Mouse (Mus musculus): Measurements from ENCODE around the gene Babam1. TPM values are rescaled to one million over a fixed set of nuclear protein-coding genes. Genes with fewer than 3 reads are reported as not detected.

The Babam1 gene
- polyA plus RNA-seq, 1 experiment from 2014 or later, result 104 TPM

DNA sequence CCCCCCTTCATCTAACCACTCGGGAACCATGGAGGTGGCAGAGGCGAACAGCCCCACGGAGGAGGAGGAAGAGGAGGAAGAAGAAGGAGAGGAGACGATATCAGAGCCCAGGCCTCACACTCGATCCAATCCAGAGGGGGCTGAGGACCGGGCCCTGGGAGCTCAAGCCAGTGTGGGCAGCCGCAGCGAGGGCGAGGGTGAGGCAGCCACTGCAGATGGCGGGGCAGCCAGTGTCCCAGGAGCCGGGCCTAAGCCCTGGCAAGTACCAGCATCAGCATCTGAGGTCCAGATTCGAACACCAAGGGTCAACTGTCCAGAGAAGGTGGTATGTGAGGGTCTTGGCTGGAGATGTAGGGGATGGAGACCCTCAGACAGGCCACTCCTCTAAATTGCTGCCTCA is 1.0 kb downstream of the Babam1 start:
- H3K9ac ChIP-seq, result peak overlapping the region; percentile 84
- peak overlapping the region; percentile 92 for H3K4me2 ChIP-seq
- peaks cover 8% of the 10 kb centered on the region for H3K4me1 ChIP-seq
- peaks cover 25% of the 10 kb centered on the region for H3K36me3 ChIP-seq
- no peaks in the 10 kb centered on the region for H3K9me3 ChIP-seq
- no peaks in the 10 kb centered on the region for H3K27me3 ChIP-seq
- no peak overlapping the region for H3K27ac ChIP-seq
- peak overlapping the region; percentile 81 for H3K4me3 ChIP-seq
- 88% methylated on average over 12 of the region's 12 CpGs for WGBS
- ATAC-seq (ENCODE audit: insufficient number of reproducible peaks, insufficient read depth, low FRiP score, low TSS enrichment, low read depth), result no peak

DNA sequence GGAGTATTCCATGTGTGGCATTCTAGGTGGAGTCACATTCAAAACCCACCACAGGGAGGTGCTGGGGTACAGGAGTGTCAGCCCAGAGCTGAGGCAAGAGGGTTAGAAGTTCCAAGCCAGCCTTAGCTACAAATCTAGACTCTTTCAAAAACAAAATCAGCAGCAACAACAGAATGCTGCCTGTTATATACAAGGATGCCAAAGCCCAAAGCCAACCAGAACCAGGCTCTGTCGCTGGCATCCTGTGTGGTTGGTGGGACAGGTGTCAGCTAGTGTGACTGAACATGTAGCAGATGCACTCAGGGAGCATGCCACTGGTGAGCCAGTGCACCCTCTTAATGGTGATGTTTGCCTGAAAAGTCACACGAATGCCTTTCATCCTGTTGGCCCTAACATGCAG is 4.2 kb downstream of the Babam1 start:
- ATAC-seq (ENCODE audit: insufficient number of reproducible peaks, insufficient read depth, low FRiP score, low TSS enrichment, low read depth), result no peak
- Histone ChIP-seq H3K36me3 (peaks cover 36% of the 10 kb centered on the region), H3K4me1 (peaks cover 13% of the 10 kb centered on the region), H3K9me3 (no peaks in the 10 kb centered on the region), H3K9ac (no peak overlapping the region), H3K27ac (no peak overlapping the region), H3K4me2 (no peak overlapping the region), H3K27me3 (no peaks in the 10 kb centered on the region), H3K4me3 (no peak overlapping the region)
- 89% methylated on average over 2 of the region's 2 CpGs for WGBS

DNA sequence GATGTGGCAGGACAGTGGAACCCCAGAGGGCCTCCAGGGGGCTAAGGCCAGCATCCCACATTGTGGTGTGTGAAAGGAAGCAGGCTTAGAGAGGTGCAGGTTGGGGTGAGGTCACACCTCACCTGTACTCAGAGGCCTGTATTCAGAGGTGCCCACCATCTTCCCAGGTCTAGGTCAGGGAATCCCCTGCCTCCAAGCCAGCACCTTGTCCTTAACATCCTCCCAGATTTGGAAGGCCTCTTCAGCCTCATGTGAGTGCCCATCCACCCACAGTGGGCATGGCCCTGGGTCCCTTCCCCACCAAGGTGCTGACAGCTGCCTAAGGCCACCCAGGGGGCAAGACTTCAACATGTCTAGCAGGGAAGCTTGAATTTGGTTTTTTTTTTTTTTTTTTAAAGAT is 4.8 kb downstream of the Babam1 start:
- H3K36me3 ChIP-seq, result peaks cover 36% of the 10 kb centered on the region
- H3K9me3 ChIP-seq, result no peaks in the 10 kb centered on the region
- H3K9ac ChIP-seq, result no peak overlapping the region
- no peak for ATAC-seq (ENCODE audit: insufficient number of reproducible peaks, insufficient read depth, low FRiP score, low TSS enrichment, low read depth)
- H3K27ac ChIP-seq, result no peak overlapping the region
- no peak overlapping the region for H3K4me3 ChIP-seq
- H3K4me2 ChIP-seq, result no peak overlapping the region
- H3K4me1 ChIP-seq, result peaks cover 19% of the 10 kb centered on the region
- H3K27me3 ChIP-seq, result no peaks in the 10 kb centered on the region

DNA sequence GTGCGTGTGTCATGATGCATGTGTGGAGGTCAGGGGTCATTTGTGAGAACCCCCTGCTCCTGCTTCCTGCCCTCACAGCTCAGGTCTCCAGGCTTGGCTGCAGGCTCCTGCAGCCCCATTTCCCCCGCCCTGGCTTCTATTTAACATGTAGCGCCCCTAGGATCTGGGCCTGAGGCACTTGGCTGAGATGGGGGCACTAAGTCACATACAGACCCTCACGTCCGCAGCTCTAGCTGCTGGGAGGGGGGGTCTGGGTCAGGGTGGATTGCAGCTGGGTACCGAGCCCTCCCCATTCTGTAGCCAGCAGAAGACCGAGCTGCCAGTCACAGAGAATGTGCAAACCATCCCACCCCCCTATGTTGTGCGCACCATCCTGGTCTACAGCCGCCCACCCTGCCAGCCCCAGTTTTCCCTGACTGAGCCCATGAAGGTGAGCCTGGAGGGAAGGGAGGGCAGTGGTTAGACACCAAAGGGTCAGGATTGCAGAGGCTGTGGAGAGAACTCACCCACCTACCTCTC is 5.8 kb downstream of the Babam1 start:
- Histone ChIP-seq H3K27me3 (no peaks in the 10 kb centered on the region), H3K36me3 (peaks cover 40% of the 10 kb centered on the region), H3K9ac (no peak overlapping the region), H3K4me2 (no peak overlapping the region), H3K4me1 (peaks cover 25% of the 10 kb centered on the region), H3K9me3 (no peaks in the 10 kb centered on the region), H3K4me3 (no peak overlapping the region), H3K27ac (no peak overlapping the region)
- WGBS, result 82% methylated on average over 9 of the region's 9 CpGs
- ATAC-seq (ENCODE audit: insufficient number of reproducible peaks, insufficient read depth, low FRiP score, low TSS enrichment, low read depth), result no peak

DNA sequence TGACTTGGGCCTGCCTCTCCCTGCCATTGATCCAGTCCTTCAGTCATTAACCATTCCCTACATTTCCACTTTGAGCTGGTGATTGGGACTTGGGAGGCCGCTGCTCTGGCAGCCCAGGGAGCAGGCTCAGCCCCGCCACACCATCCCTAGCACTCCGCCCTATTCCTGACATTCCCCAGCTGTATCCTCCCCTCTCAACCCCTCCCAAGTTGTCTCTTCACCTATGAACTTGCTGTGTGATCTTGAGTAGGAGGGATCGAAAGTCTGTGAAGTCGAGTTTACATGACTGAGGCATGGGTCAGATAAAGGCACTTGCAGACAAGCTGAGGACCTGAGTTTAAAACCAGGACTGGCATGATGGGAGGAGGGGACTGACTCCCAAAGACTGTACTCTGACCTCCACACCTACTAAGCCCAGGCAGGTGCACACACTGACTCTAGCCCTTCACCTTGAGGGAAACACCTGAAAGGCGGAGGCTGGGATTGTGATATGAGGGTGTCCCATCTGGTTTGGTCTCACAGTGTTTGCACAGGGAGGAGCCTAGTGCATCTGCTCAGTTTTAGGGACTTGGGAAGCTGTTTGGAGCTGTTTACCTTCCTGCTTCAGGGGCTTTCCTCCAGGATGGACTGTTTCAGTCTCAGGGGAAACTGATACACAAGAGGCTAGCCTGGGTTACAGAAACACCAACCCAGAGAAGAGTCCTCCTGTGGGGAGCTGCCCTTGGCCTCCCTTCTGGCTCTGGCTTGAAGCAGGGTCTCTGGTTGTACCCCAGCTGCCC is 6.6 kb downstream of the Babam1 start:
- WGBS, result 80% methylated on average over 6 of the region's 6 CpGs
- H3K4me1 ChIP-seq, result peaks cover 22% of the 10 kb centered on the region
- H3K9ac ChIP-seq, result no peak overlapping the region
- no peaks in the 10 kb centered on the region for H3K9me3 ChIP-seq
- no peak overlapping the region for H3K4me3 ChIP-seq
- H3K27ac ChIP-seq, result no peak overlapping the region
- no peaks in the 10 kb centered on the region for H3K27me3 ChIP-seq
- H3K36me3 ChIP-seq, result peaks cover 46% of the 10 kb centered on the region
- H3K4me2 ChIP-seq, result no peak overlapping the region
- no peak for ATAC-seq (ENCODE audit: insufficient number of reproducible peaks, insufficient read depth, low FRiP score, low TSS enrichment, low read depth)

DNA sequence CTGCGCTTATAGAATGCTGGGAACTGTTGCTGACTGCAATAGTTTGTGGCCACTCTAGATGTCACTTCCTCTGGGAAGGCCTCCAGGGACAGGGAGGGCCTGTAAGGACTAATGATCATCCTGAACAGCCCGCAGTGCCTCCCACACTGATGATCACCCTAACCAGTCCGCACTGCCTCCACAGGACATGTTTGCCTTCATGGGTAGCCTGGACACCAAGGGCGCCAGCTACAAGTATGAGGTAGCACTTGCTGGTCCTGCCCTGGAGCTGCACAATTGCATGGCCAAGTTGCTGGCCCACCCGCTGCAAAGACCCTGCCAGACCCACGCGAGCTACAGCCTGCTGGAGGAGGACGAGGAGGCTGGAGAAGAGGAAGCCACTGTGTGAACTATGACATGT is 7.3 kb downstream of the Babam1 start:
- Histone ChIP-seq H3K9me3 (no peaks in the 10 kb centered on the region), H3K27me3 (no peaks in the 10 kb centered on the region), H3K27ac (no peak overlapping the region), H3K4me1 (peaks cover 22% of the 10 kb centered on the region), H3K4me2 (no peak overlapping the region), H3K4me3 (no peak overlapping the region), H3K36me3 (peaks cover 46% of the 10 kb centered on the region), H3K9ac (no peak overlapping the region)
- 91% methylated on average over 8 of the region's 8 CpGs for whole genome bisulfite sequencing
- ATAC-seq (ENCODE audit: insufficient number of reproducible peaks, insufficient read depth, low FRiP score, low TSS enrichment, low read depth), result no peak

DNA sequence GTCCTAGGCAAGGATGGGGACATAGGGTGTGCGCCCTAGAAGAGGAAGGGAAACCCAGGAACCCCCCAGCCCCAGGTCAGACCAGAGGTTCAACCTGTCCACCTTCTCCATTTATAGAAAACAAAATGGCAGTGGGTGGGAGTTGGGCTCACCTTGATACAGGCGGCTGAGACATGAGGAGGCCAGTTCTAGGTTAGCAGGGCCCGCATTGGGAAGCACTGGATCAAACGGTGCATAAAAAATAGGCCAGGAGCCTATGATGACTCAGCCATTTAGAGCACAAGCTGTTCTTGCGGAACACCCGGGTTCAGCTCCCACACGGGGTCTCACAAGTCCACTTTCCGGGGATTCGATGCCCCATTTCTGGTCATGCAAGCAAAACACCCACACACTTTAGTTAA is 8.3 kb downstream of the Babam1 start:
- Histone ChIP-seq H3K4me3 (no peak overlapping the region; the same call in 1 of the 2 replicates), H3K36me3 (peaks cover 47% of the 10 kb centered on the region), H3K9ac (no peak overlapping the region), H3K27me3 (no peaks in the 10 kb centered on the region), H3K27ac (no peak overlapping the region), H3K9me3 (no peaks in the 10 kb centered on the region), H3K4me2 (peak overlapping the region; percentile 96), H3K4me1 (peaks cover 22% of the 10 kb centered on the region)
- WGBS, result 89% methylated on average over 9 of the region's 9 CpGs
- no peak for ATAC-seq (ENCODE audit: insufficient number of reproducible peaks, insufficient read depth, low FRiP score, low TSS enrichment, low read depth)

DNA sequence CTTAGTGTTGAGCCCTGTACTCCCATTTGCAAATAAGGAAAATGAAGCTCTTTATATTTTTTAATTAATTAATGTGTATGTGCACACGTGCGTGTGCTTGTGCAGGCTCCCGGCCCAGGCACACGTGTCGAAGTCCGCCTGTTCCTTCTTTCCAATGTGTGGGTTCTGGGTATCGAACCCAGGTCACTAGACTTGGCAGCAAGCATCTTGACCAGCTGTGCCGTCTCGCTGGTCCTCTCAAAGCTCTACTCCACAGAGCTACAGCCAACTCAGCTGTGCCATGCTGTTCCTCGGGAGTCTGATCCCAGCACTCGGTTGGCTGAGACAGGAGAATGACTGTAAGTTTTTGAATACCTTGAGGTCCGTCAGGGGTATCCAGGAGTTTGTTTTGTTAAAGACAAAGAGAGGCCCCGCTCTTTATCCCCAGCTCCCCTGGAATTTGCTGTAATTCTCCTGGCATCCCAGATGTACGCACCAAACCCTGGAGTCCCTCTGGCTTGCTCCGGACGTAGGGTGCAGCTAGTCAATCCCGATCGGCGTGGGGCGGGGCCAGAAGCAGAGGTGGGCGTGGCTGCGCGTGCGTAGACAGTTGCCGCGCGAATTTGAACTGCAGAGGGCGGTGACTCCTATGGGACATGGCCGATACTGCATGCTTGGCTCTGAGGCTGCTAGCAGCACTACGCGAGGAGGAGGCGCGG is 8.9 kb downstream of the Babam1 start, which contains the start of gene Ankle1:
Gene Ankle1 (plus strand): TSS at position 610 of the 698 bp plus-strand sequence.
- peaks cover 47% of the 10 kb centered on the region for H3K36me3 ChIP-seq
- H3K4me1 ChIP-seq, result peaks cover 22% of the 10 kb centered on the region
- no peaks in the 10 kb centered on the region for H3K27me3 ChIP-seq
- H3K9me3 ChIP-seq, result no peaks in the 10 kb centered on the region
- peak within 1 kb of the TSS; percentile 84 for H3K9ac ChIP-seq
- H3K27ac ChIP-seq, result peak within 1 kb of the TSS; percentile 51; the same call in 1 of the 2 replicates
- peak within 1 kb of the TSS; percentile 69 for H3K4me3 ChIP-seq
- peak within 1 kb of the TSS; percentile 96 for H3K4me2 ChIP-seq
- 17% methylated on average over 33 of the region's 33 CpGs for WGBS
- ATAC-seq (ENCODE audit: insufficient number of reproducible peaks, insufficient read depth, low FRiP score, low TSS enrichment, low read depth), result peak; percentile 84

DNA sequence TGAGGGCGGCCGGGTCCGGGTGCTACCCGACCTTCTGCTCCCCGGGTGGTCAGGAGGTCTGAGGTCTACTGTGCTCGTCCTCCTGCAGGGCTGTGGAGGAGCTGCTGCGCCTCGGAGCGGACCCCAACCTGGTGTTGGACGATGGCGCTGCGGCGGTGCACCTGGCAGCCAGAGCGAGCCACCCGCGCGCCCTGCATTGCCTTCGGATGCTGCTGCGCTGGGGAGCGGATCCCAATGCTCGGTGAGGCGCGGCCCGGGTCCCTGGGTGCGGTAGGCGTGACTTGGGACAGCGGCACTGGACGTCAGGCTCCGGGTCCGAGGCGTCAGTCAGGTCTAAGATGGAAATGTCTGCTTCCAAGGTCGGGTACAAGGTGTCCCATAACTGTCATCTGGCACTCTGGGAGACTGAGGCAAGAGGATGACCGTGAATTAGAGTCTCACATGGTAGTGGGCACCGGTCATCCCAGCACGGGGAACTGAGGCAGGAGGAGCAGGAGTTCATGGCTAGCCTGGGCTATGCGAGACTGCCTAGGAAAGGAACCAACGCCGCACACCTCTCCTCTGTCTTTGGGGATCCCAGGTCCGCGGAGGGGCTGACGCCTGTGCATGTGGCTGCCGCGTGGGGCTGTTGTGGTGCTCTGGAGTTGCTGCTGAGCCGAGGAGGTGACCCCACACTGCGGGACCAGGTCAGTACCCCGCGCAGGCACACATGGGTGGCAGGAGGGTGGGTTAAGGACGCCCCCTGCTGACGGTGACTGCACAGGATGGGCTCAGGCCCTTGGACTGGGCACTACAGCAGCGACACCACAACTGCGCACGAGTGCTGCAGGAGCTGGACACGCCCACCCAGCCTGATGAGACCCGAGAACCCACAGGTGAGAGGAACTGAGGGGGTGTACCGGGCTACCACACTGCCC is 9.7 kb downstream of the Babam1 start:
- H3K9me3 ChIP-seq, result no peaks in the 10 kb centered on the region
- peak overlapping the region; percentile 84 for H3K9ac ChIP-seq
- H3K4me2 ChIP-seq, result peak overlapping the region; percentile 96
- H3K27ac ChIP-seq, result peak overlapping the region; percentile 51; the same call in 1 of the 2 replicates
- H3K4me1 ChIP-seq, result peaks cover 22% of the 10 kb centered on the region
- H3K27me3 ChIP-seq, result no peaks in the 10 kb centered on the region
- WGBS, result 1% methylated on average over 55 of the region's 55 CpGs
- H3K4me3 ChIP-seq, result peak overlapping the region; percentile 69
- peak; percentile 54; the same call in 1 of the 2 replicates for ATAC-seq (ENCODE audit: insufficient number of reproducible peaks, insufficient read depth, low FRiP score, low TSS enrichment, low read depth)
- H3K36me3 ChIP-seq, result peaks cover 42% of the 10 kb centered on the region

DNA sequence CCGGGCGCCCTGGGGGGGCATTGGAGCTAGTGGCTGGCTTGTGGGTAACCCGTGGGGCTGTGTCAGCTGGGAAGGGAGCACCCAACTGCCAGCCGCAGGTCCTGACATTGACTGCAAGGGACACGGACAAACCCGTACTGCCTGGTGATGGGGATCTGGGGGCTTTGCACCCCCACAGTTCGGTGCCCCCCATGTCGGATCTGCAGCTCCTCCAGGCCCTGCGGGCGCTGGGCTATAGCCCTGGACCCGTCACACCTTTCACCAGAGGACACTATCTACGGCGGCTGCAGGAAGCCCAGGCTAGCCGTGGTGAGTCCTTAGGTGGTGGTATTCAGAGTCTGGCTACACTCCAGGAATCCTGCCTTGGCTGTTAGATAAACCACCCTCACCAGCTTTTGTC is 10.8 kb downstream of the Babam1 start:
- H3K4me3 ChIP-seq, result peak overlapping the region; percentile 69
- 96% methylated on average over 14 of the region's 14 CpGs for WGBS

DNA sequence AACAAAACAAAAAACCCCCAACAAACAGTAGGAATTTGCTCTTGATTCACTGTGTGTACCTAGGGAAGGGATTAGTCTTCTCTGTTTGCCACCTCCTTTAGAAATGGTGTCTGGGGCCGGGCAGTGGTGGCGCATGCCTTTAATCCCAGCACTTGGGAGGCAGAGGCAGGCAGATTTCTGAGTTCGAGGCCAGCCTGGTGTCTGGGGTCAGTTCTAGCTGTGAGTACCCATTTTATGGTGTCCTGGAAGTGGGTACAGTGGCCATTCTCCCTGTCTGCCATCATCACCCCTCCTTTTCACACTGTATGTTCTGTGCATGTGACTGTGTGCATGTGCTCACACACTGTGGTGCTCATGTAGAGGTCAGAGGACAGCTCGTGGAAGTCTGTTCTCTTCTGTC is 11.6 kb downstream of the Babam1 start:
- no peak for ATAC-seq (ENCODE audit: insufficient number of reproducible peaks, insufficient read depth, low FRiP score, low TSS enrichment, low read depth)
- no peak overlapping the region for H3K9ac ChIP-seq

More for the DNA sequence above, 10.8 kb downstream of the Babam1 start:
- H3K36me3 ChIP-seq, result peaks cover 42% of the 10 kb centered on the region
- H3K4me1 ChIP-seq, result peaks cover 28% of the 10 kb centered on the region
- peak overlapping the region; percentile 96 for H3K4me2 ChIP-seq
- ATAC-seq (ENCODE audit: insufficient number of reproducible peaks, insufficient read depth, low FRiP score, low TSS enrichment, low read depth), result no peak
- no peak overlapping the region for H3K27ac ChIP-seq
- H3K27me3 ChIP-seq, result no peaks in the 10 kb centered on the region
- H3K9me3 ChIP-seq, result no peaks in the 10 kb centered on the region
- 0 out of 2 replicates have a peak overlapping the region, but pooled peaks have one; percentile 22 for H3K9ac ChIP-seq

More for the DNA sequence above, 11.6 kb downstream of the Babam1 start:
- H3K4me2 ChIP-seq, result no peak overlapping the region
- peaks cover 39% of the 10 kb centered on the region for H3K36me3 ChIP-seq
- no peaks in the 10 kb centered on the region for H3K9me3 ChIP-seq
- WGBS, result 94% methylated on average over 4 of the region's 4 CpGs
- peaks cover 28% of the 10 kb centered on the region for H3K4me1 ChIP-seq
- no peaks in the 10 kb centered on the region for H3K27me3 ChIP-seq
- no peak overlapping the region for H3K27ac ChIP-seq
- no peak overlapping the region for H3K4me3 ChIP-seq
